Mouse (Mus musculus): ENCODE results near the gene Mrfap1. TPM values are rescaled to one million over a fixed set of nuclear protein-coding genes. Genes with fewer than 3 reads are reported as not detected.
"Not testable (repeated sequence)": the region's sequence is repeated elsewhere in the genome, so short reads cannot be mapped to it uniquely, and the experiment has no call there.

Mrfap1 gene
- total RNA-seq, 2 experiments from 2014 or later, result 207 to 261 TPM

DNA sequence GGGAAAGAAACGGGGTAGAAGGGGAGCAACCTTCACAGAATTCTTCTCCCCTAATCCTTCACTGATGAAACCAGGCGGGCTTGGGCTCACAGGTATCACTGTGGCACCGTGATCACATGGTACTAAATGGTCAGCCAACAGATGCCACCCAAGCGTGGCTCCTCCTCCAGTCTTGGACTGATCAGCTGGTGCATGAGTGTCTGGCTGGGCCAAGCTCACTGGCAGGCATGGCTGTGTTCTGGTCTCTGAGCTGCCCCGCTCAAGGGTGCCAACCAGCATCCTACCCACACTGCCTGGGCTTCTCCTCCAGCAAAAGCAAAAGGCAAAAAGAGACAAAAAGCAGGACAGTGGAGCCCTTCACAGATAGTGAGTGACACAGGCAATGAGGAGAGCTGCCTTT lies 23.2 kb upstream of the Mrfap1 start:
- intact Hi-C loops (cut with DNase I), result no loop called here
- no peak overlapping the region for H3K4me3 ChIP-seq
- H3K27ac ChIP-seq, result no peak overlapping the region
- no peak for TF ChIP-seq CTCF (IDR thresholded peaks at IDR 0.05)
- no peak for DNase-seq

DNA sequence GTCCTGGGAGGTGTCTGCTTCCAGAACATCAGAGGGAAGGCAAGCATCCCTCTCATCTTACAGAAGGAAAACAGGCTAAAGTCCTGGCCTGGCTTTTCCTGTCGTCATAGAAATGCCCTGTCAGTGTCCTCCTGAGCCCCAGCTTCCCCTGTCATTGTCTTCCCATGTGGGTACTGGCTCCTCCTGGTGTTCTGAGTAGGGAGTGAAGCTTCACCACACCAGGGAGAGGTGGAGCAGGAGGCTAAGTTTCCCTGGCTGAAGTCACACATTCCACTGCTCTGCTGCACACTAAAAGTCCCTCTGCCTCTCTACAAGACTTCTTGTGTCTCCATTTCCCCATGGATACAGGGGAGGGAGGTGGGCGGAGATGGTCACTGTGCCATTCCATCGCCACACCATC lies 21.2 kb upstream of the Mrfap1 start:
- no peak for DNase-seq
- TF ChIP-seq CTCF (IDR thresholded peaks at IDR 0.05), result no peak
- Histone ChIP-seq H3K27ac (no peak overlapping the region), H3K4me3 (no peak overlapping the region)
- intact Hi-C loops (cut with DNase I), result no loop called here

DNA sequence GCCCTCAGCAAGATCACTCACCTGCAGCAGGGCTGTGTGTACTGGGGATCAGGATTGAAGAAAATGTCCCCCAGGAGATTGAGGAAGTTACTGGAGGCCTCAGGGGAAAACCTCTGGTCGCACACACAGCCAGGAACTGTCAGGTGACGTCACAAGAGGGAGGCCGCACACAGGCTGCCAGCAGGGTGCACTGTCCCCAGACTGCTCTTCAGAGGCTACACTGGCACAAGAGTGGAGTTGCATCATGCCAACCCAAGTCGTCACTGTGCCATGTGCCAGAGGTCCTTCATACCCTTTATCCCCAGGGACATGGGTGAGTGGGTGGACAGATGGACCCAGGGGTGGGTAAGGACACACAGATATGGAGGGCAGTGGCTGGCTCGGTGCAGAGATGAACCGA lies 18.0 kb upstream of the Mrfap1 start:
- H3K4me3 ChIP-seq, result no peak overlapping the region
- intact Hi-C loops (cut with DNase I), result no loop called here
- no peak overlapping the region for H3K27ac ChIP-seq
- no peak for DNase-seq
- TF ChIP-seq CTCF (IDR thresholded peaks at IDR 0.05), result no peak

DNA sequence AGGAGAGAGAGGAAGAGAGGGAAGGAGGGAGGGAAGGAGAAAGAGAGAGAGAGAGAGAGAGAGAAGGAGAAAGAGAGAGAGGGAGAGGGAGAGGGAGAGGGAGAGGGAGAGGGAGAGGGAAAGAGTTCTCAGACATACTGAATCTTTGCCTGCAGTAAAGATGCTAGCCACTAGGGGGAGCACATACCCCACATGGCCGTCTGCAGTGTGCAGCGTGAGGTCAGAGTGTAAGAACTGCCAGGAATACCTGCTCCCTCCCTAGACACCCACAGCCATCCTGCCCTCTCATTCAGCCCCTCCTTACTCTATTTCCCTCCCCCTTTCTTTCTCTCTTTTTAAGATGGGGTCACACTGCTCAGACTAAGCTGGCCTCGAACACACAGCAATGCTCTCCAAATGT lies 14.8 kb upstream of the Mrfap1 start:
- Histone ChIP-seq H3K27ac (no peak overlapping the region), H3K4me3 (no peak overlapping the region)
- intact Hi-C loops (cut with DNase I), result no loop called here
- peak; percentile 77 for TF ChIP-seq CTCF (IDR thresholded peaks at IDR 0.05)
- peak; percentile 68 for DNase-seq

DNA sequence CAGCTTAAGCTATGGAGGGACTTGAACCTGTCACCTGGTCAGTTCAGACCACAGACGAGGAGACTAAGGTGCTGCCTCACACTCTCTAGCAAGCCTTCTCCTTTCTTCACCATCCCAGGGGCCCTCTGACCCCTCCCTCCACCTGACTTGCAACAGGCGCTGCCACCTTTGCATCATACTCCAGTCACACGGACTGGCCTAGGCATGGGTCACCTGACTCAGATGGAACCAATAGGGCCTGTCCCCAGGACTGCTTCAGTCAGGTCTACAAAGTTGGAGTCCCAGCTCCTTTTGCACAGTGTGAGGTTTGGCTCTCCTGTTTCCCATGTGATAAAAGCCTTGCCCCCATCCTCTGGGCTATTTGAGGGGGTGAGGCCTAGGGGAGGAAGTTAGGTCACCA lies 14.1 kb upstream of the Mrfap1 start:
- H3K4me3 ChIP-seq, result no peak overlapping the region
- DNase-seq, result no peak
- intact Hi-C loops (cut with DNase I), result no loop called here
- no peak for TF ChIP-seq CTCF (IDR thresholded peaks at IDR 0.05)
- H3K27ac ChIP-seq, result no peak overlapping the region

DNA sequence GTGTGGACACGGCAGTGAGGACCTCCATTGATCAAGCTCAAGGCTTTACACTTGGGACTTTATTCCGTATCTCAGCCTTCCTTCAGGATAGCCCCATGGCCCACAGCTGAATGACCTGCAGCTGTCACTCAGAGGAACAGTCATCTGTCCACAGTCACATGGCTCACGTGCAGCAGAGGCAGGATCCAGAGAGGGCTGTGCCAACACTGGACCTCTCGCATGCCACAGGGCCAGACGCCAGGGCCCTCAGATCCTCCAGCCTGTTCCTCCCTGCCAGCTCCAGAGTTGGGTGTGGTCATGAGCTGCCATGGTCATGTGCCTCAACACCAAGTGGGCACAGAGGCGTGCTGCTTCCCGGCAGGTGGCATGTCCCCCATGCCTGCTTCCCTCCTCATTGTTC lies 12.6 kb upstream of the Mrfap1 start:
- DNase-seq, result no peak
- intact Hi-C loops (cut with DNase I), result no loop called here
- TF ChIP-seq CTCF (IDR thresholded peaks at IDR 0.05), result no peak
- Histone ChIP-seq H3K4me3 (no peak overlapping the region), H3K27ac (no peak overlapping the region)

DNA sequence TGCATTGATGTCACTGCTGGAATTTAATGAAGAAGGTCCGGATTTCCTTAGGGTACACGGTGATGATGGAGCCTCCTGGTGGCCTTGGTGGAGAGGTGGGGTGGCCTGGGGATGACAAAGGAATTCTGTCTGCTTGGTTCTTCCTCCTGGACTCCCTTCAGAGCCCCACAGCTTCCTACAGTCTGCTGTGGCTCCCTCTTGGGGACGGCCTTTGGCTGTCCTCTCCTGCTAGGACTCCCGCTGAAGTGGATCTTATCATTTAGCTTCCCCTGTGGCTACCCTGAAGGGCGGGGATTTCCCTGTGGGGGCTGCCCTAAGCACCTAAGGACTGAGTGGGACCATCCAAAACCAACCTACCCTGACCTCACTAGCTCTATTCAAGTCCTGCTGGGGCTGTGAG lies 10.5 kb upstream of the Mrfap1 start:
- intact Hi-C loops (cut with DNase I), result no loop called here
- Histone ChIP-seq H3K27ac (no peak overlapping the region), H3K4me3 (no peak overlapping the region)
- TF ChIP-seq CTCF (IDR thresholded peaks at IDR 0.05), result no peak
- DNase-seq, result peak; percentile 11

DNA sequence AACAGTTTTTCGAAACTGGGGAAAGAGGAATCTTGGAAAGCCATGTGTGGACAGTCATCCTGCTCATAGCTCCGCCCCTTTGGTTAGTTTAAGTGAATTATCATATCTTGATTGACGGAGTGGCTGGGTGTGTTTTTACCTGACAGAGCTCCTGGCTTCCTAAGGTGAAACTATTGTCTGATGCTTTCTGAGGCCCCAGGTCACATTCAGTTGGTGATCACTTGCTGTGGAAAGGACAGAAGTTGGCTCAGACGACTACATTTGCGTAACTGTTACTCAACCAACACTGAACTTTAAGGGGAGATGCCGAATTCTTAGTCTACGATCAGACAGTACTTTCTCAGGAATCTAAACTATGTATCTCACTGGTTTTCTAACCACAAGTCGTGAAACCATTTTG lies 719 bp upstream of the Mrfap1 start:
- Histone ChIP-seq H3K4me3 (peak overlapping the region; percentile 81), H3K27ac (peak overlapping the region; percentile 95; the same call in 1 of the 2 replicates)
- intact Hi-C loops (cut with DNase I), result no loop called here
- DNase-seq, result no peak
- TF ChIP-seq CTCF (IDR thresholded peaks at IDR 0.05), result no peak

DNA sequence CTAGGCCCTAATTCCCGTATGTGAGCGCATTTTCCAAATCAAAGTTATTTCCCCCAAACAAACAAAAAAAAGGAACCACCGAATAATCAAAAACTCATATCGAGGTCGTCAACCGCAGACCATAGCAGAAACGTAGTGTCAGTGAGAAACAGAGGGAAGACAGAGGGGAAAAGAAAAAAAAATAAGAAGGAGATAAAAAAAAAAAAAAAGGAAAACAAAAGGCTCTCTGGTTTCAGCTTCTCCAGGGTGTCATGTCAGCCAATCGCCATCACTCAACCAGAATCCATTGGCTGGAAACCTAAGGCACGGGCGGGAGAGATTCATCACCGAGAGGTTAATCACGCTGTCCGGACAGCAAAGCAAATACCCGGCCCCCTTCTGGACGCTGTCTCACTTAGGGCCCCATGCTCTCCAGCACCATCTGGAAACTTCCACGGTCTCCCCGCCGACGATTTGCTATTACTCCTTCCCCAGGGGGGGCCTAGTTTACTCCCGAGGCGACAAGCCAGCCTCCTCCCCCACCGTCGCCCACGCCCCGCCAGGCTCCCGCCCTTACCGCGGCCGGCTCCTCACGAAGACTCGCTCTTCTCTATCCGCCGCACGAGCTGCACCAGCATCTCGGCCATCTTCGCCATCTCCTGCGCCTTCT lies 801 bp downstream of the Mrfap1 start:
- intact Hi-C loops (cut with DNase I), result not testable (repeated sequence)
- Histone ChIP-seq H3K27ac (peak overlapping the region; percentile 95), H3K4me3 (peak overlapping the region; percentile 81)
- peak; percentile 76 for DNase-seq

DNA sequence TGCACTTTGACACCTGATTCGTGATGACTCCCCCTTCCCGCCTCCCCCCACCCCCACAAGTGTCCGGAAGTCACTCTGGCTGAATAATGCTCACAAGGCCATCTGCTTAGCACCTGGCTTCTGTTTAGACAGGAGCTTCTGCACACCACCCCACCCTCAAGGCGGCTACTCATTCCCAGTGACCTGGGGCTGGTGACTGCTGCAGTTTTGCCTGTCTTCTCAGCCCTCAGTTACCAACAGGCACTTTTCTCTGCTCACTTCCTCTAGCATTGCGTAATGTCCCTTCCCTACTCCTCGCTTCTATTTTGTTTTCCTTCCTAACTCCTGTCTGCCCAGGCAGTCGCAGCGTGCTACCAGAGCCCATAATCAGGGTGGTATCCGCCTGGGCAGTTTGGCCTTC lies 4.7 kb downstream of the Mrfap1 start:
- DNase-seq, result no peak
- Histone ChIP-seq H3K27ac (no peak overlapping the region), H3K4me3 (no peak overlapping the region)
- TF ChIP-seq CTCF (IDR thresholded peaks at IDR 0.05), result no peak
- intact Hi-C loops (cut with DNase I), result no loop called here

DNA sequence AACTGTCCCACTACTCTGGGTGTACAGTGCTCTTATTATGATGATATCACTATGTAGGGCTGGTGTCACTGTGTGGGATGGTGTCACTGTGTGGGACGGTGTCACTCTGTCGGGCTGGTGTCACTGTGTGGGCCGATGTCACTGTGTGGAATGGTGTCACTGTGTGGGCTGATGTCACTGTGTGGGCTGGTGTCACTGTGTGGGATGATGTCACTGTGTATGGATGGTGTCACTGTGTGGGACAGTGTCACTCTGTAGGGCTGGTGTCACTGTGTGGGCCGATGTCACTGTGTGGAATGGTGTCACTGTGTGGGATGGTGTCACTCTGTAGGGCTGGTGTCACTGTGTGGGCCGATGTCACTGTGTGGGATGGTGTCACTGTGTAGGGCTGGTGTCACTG lies 10.5 kb downstream of the Mrfap1 start:
- no peak for TF ChIP-seq CTCF (IDR thresholded peaks at IDR 0.05)
- Histone ChIP-seq H3K4me3 (no peak overlapping the region), H3K27ac (no peak overlapping the region)
- DNase-seq, result no peak
- intact Hi-C loops (cut with DNase I), result no loop called here

DNA sequence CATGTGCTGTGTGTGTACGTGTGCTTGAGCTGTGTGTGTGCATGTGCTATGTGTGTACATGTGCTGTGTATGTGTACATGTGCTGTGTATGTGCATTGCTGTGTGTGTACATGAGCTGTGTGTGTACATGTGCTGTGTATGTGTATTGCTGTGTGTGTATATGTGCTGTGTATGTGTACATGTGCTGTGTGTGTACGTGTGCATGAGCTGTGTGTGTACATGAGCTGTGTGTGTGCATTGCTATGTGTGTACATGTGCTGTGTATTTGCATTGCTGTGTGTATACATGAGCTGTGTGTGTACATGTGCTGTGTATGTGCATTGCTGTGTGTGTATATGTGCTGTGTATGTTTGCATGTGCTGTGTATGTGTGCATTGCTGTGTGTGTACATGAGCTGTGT lies 17.1 kb downstream of the Mrfap1 start:
- no peak overlapping the region for H3K27ac ChIP-seq
- no peak for TF ChIP-seq CTCF (IDR thresholded peaks at IDR 0.05)
- intact Hi-C loops (cut with DNase I), result no loop called here
- no peak for DNase-seq
- H3K4me3 ChIP-seq, result no peak overlapping the region

DNA sequence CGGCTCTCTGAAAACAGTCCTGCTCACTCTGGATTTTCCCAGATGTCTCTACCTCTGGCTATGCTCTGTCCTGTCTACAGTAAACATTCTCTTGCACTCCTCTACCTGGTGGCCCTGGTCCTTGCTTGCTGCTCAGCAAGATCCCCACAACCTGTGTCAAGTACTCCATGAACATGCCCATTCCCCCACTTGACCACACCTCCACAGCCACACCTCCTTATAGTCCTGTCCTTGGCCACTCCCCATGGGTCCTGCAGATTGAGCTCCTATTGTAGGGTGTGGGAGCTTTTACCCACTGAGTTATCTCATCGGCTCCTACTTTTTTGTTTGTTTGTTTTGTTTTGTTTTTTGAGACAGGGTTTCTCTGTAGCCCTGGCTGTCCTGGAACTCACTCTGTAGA lies 17.7 kb downstream of the Mrfap1 start:
- no peak for TF ChIP-seq CTCF (IDR thresholded peaks at IDR 0.05)
- DNase-seq, result no peak
- Histone ChIP-seq H3K4me3 (no peak overlapping the region), H3K27ac (no peak overlapping the region)
- intact Hi-C loops (cut with DNase I), result no loop called here

DNA sequence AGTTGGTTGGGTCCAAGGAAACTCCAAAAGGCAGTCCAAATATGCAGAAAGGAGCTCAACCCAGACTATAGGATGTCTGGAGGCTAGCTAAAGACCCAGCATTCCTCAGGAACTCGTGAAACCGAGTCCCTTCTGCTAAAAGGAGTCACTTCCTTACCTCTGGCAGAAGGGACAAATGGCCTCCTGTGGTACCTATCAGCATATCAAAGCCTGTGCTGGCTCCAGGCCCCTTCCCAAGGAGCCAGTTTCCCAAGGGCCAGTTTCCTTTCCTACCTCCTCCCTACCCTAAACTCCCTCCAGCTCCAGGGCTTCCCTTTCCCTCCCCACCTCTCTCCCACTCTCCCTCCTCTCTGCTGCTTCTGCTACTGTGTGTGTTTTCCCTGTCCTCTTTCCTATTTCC lies 19.4 kb downstream of the Mrfap1 start:
- no peak for DNase-seq
- intact Hi-C loops (cut with DNase I), result no loop called here
- TF ChIP-seq CTCF (IDR thresholded peaks at IDR 0.05), result no peak
- Histone ChIP-seq H3K27ac (no peak overlapping the region), H3K4me3 (no peak overlapping the region)

All from gastrocnemius, adult 2 months (tissue).